Mouse (Mus musculus) hindbrain, embryonic 13.5 days (tissue): ENCODE results near the gene P2ry10b. TPM values are rescaled to one million over a fixed set of nuclear protein-coding genes. Genes with fewer than 3 reads are reported as not detected.

ENCODE experiments used
- ATAC-seq: fragments of 200-750 bp; cut with Nextera tagmentation; 2 replicates; pipeline ENCODE4 v1.8.0; 2017; ENCODE audit warnings: moderate TSS enrichment; ENCODE audit not compliant: low FRiP score
- H3K27ac ChIP-seq: fragments of 300-500 bp; sonication (generic); 2 replicates; pipeline ENCODE4 v1.5.1; 2015; ENCODE audit warnings: inconsistent platforms, mild to moderate bottlenecking, moderate library complexity
- H3K27me3 ChIP-seq: fragments of 300-500 bp; sonication (generic); 2 replicates; pipeline ENCODE4 v1.6.1; 2015; ENCODE audit warnings: mild to moderate bottlenecking, inconsistent platforms
- H3K36me3 ChIP-seq: fragments of 300-500 bp; sonication (generic); 2 replicates; pipeline ENCODE4 v1.6.1; 2015; ENCODE audit warnings: mild to moderate bottlenecking, inconsistent platforms
- H3K4me1 ChIP-seq: fragments of 300-500 bp; sonication (generic); replicated peaks from 2 replicates; pipeline ENCODE4 v1.6.1; 2015; ENCODE audit warnings: inconsistent platforms
- H3K4me2 ChIP-seq: fragments of 300-500 bp; sonication (generic); 2 replicates; pipeline ENCODE4 v1.6.1; 2015; ENCODE audit warnings: inconsistent platforms, mild to moderate bottlenecking, moderate library complexity
- H3K4me3 ChIP-seq: fragments of 300-500 bp; sonication (generic); 2 replicates; pipeline ENCODE4 v1.5.1; 2015; ENCODE audit warnings: mild to moderate bottlenecking, inconsistent platforms
- H3K9ac ChIP-seq: fragments of 300-500 bp; sonication (generic); 2 replicates; pipeline ENCODE4 v1.6.1; 2015; ENCODE audit warnings: mild to moderate bottlenecking, inconsistent platforms
- H3K9me3 ChIP-seq: fragments of 300-500 bp; sonication (generic); 2 replicates; pipeline ENCODE4 v1.6.1; 2016; ENCODE audit warnings: inconsistent platforms
- WGBS: fragments of 180-500 bp; shearing (Covaris S2); methylation state at CpG from one replicate; pipeline ENCODE4 v1.1.7; 2015; 5-methylcytosine and 5-hydroxymethylcytosine counted together
- polyA plus RNA-seq: library from polyadenylated mRNA; unstranded; fragments of >200 nt; fragmentation: Nextera tagmentation; extraction: Ambion mirVana; gene quantifications from 2 replicates; pipeline ENCODE4 v1.2.1, GENCODE M21; 2015

The P2ry10b gene
- 0.22 and 0.43 TPM in 2 replicates for polyA plus RNA-seq

DNA sequence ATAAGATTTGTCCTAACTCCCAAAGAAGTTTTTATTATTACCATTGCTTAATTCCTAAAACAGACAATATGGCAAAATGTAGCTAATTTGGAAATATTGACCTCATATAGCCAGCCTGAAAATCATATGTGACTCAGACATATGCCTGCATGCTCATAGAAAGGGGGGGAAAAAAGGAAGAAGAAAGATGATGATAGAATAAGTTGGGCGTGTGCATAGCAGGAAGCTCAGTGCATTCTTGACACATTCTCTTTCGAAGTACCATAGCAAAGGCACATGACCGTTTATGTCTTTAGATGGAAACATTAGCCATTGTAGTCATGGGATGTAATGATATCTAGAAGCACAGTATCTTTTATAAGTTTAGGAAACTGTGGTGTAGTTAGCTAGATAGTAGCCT is at the start of gene P2ry10b:
Gene P2ry10b (plus strand): TSS at position 247 of the 400 bp plus-strand sequence.
- no peak within 1 kb of the TSS for H3K4me2 ChIP-seq
- no peak for ATAC-seq
- no peak within 1 kb of the TSS for H3K9ac ChIP-seq
- H3K4me3 ChIP-seq: no peak within 1 kb of the TSS
- no peaks in the 10 kb centered on the region for H3K4me1 ChIP-seq
- H3K27ac ChIP-seq: no peak within 1 kb of the TSS
- H3K27me3 ChIP-seq: no peaks in the 10 kb centered on the region
- 88% methylated on average over 3 of the region's 3 CpGs for WGBS
- H3K9me3 ChIP-seq: no peaks in the 10 kb centered on the region
- no peaks in the 10 kb centered on the region for H3K36me3 ChIP-seq

DNA sequence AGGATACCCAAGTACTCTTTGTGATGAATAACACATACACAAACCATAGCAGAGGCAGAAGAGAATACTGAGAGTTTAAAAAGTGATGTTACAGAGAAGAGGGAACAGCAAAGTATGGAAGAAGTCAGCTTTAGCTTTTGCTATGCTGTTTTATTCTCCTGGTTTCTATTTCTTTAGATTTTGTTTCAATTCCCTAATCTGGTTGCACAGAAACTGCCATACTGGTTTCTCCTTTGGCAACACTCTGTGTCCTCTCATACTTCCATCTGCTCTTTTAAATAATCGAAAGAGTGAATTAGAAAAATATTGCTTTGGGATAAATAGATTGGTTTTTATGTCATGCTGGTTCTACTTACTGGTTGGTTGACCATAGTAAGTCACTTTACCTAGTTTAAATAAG is 32.4 kb upstream of the P2ry10b start:
- no peaks in the 10 kb centered on the region for H3K36me3 ChIP-seq
- H3K27me3 ChIP-seq: no peaks in the 10 kb centered on the region
- H3K4me3 ChIP-seq: no peak overlapping the region
- ATAC-seq: no peak
- no peak overlapping the region for H3K27ac ChIP-seq
- H3K4me1 ChIP-seq: no peaks in the 10 kb centered on the region
- H3K9me3 ChIP-seq: no peaks in the 10 kb centered on the region
- no peak overlapping the region for H3K9ac ChIP-seq
- no peak overlapping the region for H3K4me2 ChIP-seq
- WGBS: 93% methylated on average over 1 of the region's 1 CpGs

DNA sequence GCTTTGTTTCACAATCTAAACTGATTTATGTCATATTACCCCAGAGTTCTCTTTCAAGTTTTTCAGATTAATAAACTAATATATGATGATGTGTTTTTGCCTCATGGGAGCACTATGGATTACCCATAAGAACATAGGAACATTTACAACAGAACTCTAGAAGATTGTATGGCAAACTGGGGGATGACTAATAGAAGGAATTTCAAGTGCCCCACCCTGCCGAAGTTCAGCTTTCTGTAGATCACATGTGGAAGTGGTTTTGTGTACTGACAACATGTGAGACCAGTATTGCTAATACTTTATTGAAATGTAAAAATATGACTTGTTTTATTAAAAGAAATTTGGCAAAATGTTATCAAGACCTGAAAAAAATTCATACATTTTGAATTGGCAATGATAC is 31.7 kb upstream of the P2ry10b start:
- H3K27ac ChIP-seq: no peak overlapping the region
- H3K36me3 ChIP-seq: no peaks in the 10 kb centered on the region
- H3K4me1 ChIP-seq: no peaks in the 10 kb centered on the region
- no peak overlapping the region for H3K4me2 ChIP-seq
- 90% methylated on average over 1 of the region's 1 CpGs for WGBS
- H3K9ac ChIP-seq: no peak overlapping the region
- no peaks in the 10 kb centered on the region for H3K27me3 ChIP-seq
- no peaks in the 10 kb centered on the region for H3K9me3 ChIP-seq
- ATAC-seq: no peak
- H3K4me3 ChIP-seq: no peak overlapping the region

DNA sequence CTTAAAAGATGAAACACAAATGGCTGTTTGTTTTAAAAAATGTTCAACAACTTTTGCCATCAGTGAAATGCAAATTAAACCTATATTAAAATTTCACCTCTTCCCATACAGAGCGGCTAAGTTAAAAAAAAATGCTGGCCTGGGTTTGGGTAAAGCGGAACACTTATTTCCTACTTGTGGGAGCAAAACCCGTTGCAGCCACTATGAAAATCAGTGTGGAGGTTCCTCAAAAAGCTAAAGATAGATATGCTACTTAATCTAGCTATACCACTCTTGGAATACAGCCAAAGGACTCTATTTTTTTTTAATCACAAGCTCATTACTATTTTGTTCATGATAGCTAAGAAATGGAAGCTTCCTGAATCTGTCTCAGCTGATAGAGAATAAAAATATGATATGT is 5.5 kb upstream of the P2ry10b start:
- H3K36me3 ChIP-seq: no peaks in the 10 kb centered on the region
- H3K9ac ChIP-seq: no peak overlapping the region
- no peak overlapping the region for H3K4me2 ChIP-seq
- H3K9me3 ChIP-seq: no peaks in the 10 kb centered on the region
- no peak for ATAC-seq
- WGBS: 89% methylated on average over 3 of the region's 3 CpGs
- H3K4me1 ChIP-seq: no peaks in the 10 kb centered on the region
- no peaks in the 10 kb centered on the region for H3K27me3 ChIP-seq
- no peak overlapping the region for H3K4me3 ChIP-seq
- no peak overlapping the region for H3K27ac ChIP-seq

- Histone ChIP-seq H3K4me3 (no peak overlapping the region), H3K9ac (no peak overlapping the region), H3K36me3 (no peaks in the 10 kb centered on the region), H3K4me2 (no peak overlapping the region), H3K4me1 (no peaks in the 10 kb centered on the region), H3K27me3 (no peaks in the 10 kb centered on the region), H3K9me3 (no peaks in the 10 kb centered on the region), H3K27ac (no peak overlapping the region)
- ATAC-seq: no peak
- 72% methylated on average over 2 of the region's 2 CpGs for WGBS
Observed at GRCm38 (mm10) chrX:107143930-107144329, 4.8 kb upstream of the P2ry10b start.

GRCm38 (mm10) chrX:107149391-107149993 is 765 bp downstream of the P2ry10b start:
- no peak for ATAC-seq
- H3K9ac ChIP-seq: no peak overlapping the region
- 72% methylated on average over 4 of the region's 4 CpGs for WGBS
- no peaks in the 10 kb centered on the region for H3K4me1 ChIP-seq
- H3K27me3 ChIP-seq: no peaks in the 10 kb centered on the region
- no peak overlapping the region for H3K4me3 ChIP-seq
- no peak overlapping the region for H3K4me2 ChIP-seq
- no peak overlapping the region for H3K27ac ChIP-seq
- H3K9me3 ChIP-seq: no peaks in the 10 kb centered on the region
- no peaks in the 10 kb centered on the region for H3K36me3 ChIP-seq

- no peak for ATAC-seq
- Histone ChIP-seq H3K4me2 (no peak overlapping the region), H3K4me3 (no peak overlapping the region), H3K9ac (no peak overlapping the region), H3K36me3 (no peaks in the 10 kb centered on the region), H3K27me3 (no peaks in the 10 kb centered on the region), H3K9me3 (no peaks in the 10 kb centered on the region), H3K27ac (no peak overlapping the region), H3K4me1 (no peaks in the 10 kb centered on the region)
- WGBS: 68% methylated on average over 5 of the region's 5 CpGs
Observed at GRCm38 (mm10) chrX:107150027-107150426, 1.3 kb downstream of the P2ry10b start.

DNA sequence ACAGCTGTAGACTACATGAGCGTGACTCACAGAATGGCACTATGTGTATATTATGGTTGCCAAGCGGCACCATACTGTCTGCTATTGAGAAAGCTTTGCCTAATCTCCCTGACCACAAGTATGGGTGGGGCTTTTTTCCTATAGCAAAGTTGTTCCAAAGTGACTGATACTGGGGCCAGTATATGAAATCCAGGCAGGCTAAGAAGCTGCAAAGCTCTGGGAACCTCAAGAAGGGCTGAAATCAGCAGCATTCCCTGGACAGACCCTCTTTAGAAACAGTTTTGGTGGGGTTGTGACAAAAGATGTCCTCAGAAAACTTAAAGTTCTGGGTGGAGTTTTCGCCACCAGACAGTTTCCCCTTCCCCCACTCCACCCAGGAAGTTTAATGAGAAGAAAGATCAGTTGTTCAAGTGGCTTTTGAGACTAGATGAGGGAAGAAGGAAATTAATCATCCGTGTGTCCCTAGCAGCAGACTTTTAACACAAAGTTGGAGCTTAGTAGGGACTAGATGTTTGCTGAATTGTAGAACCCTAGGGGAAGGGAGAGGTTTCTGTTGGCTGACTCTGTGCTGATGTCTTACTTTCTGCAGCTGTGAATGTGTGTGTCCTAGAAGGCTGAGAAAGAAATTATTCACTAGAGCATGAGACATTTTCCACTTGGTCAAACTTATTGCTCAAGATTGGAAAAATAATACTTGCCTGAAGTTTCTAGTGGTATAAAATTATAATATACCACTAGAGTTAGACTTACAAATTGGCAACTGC is 2.2 kb downstream of the P2ry10b start:
- no peaks in the 10 kb centered on the region for H3K4me1 ChIP-seq
- WGBS: 73% methylated on average over 4 of the region's 4 CpGs
- H3K9ac ChIP-seq: no peak overlapping the region
- no peaks in the 10 kb centered on the region for H3K36me3 ChIP-seq
- no peaks in the 10 kb centered on the region for H3K9me3 ChIP-seq
- no peak overlapping the region for H3K4me2 ChIP-seq
- H3K27ac ChIP-seq: no peak overlapping the region
- H3K27me3 ChIP-seq: no peaks in the 10 kb centered on the region
- ATAC-seq: no peak
- H3K4me3 ChIP-seq: no peak overlapping the region

DNA sequence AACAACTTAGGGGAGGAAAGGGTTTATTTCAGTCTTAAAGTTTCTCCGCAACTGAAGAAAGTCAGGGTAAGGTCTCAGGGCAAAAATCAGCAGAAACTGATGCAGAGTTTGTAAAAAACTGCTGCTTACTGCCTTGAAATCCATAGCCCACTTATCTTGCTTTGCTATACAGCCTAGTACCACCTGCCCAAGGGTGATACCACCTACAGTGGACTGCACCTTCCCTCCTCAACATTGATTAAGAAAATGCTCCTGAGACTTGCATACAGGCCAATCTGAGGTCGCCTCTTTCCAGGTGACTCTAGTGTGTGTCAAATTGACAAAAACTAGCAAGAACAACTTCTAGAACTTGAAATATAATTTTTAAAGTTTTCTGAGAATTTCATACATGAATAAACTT is 7.3 kb downstream of the P2ry10b start:
- WGBS: 74% methylated on average over 2 of the region's 2 CpGs
- Histone ChIP-seq H3K9me3 (no peaks in the 10 kb centered on the region), H3K27me3 (no peaks in the 10 kb centered on the region), H3K36me3 (no peaks in the 10 kb centered on the region), H3K27ac (no peak overlapping the region), H3K4me3 (no peak overlapping the region), H3K4me1 (no peaks in the 10 kb centered on the region), H3K9ac (no peak overlapping the region), H3K4me2 (no peak overlapping the region)
- no peak for ATAC-seq

DNA sequence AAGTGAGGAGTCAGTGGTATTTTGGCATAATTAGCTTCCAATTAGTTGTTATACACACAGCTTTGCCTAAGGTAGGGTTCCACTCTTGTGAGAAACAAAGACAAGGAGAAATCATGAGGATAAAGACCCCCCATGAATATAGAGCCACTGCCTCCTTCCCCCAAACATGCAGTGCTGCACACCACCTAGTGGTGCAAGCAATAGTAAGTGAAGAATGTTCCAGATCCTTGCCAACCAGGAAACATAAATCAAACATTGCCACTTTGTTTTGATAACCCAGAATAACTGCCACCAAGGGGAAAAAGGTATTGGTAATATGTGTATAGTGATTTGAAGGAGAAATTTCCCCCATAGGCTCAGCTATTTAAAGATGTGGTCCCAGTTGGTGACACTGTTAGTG is 11.8 kb downstream of the P2ry10b start:
- H3K9ac ChIP-seq: no peak overlapping the region
- no peak overlapping the region for H3K4me3 ChIP-seq
- H3K4me1 ChIP-seq: no peaks in the 10 kb centered on the region
- no peak for ATAC-seq
- H3K27ac ChIP-seq: no peak overlapping the region
- H3K9me3 ChIP-seq: no peaks in the 10 kb centered on the region
- no peaks in the 10 kb centered on the region for H3K36me3 ChIP-seq
- no peaks in the 10 kb centered on the region for H3K27me3 ChIP-seq
- no peak overlapping the region for H3K4me2 ChIP-seq

- Histone ChIP-seq H3K9ac (no peak overlapping the region), H3K27me3 (no peaks in the 10 kb centered on the region), H3K9me3 (no peaks in the 10 kb centered on the region), H3K36me3 (no peaks in the 10 kb centered on the region), H3K4me1 (no peaks in the 10 kb centered on the region), H3K27ac (no peak overlapping the region), H3K4me3 (no peak overlapping the region), H3K4me2 (no peak overlapping the region)
- 18% methylated on average over 1 of the region's 1 CpGs for WGBS
- no peak for ATAC-seq
Observed at GRCm38 (mm10) chrX:107168281-107168680, 19.6 kb downstream of the P2ry10b start.

DNA sequence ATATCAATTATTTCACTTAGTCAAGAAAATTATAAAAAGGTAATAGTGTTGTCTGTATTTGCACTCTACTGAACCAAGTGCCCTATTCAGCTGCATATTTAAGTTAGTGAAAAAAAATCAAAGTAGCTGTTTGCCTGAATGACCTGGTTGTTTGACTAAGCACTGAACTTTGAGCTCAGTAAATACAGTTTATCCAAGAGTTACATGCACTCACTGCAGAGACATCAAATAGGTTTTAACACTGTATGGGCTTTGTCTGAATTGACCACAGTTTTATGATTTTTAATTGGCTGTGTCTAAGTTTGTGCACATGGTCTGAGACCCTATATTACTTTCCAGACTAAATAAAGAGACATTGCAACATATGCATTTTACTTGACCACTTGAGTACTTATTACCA is 20.4 kb downstream of the P2ry10b start:
- Histone ChIP-seq H3K4me2 (no peak overlapping the region), H3K4me1 (no peaks in the 10 kb centered on the region), H3K27me3 (no peaks in the 10 kb centered on the region), H3K9ac (no peak overlapping the region), H3K4me3 (no peak overlapping the region), H3K9me3 (no peaks in the 10 kb centered on the region), H3K36me3 (no peaks in the 10 kb centered on the region), H3K27ac (no peak overlapping the region)
- ATAC-seq: no peak

- Histone ChIP-seq H3K4me1 (no peaks in the 10 kb centered on the region), H3K9me3 (no peaks in the 10 kb centered on the region), H3K27ac (no peak overlapping the region), H3K27me3 (no peaks in the 10 kb centered on the region), H3K4me2 (no peak overlapping the region), H3K4me3 (no peak overlapping the region), H3K9ac (no peak overlapping the region), H3K36me3 (no peaks in the 10 kb centered on the region)
- WGBS: 94% methylated on average over 1 of the region's 1 CpGs
- ATAC-seq: no peak
Observed at GRCm38 (mm10) chrX:107178742-107179141, 30.0 kb downstream of the P2ry10b start.
